Mouse (Mus musculus): ENCODE measurements around the gene Smim12. TPM values are rescaled to one million over a fixed set of nuclear protein-coding genes. Genes with fewer than 3 reads are reported as not detected.

Smim12 gene
- polyA plus RNA-seq, 1 experiment = 60.3 TPM

DNA sequence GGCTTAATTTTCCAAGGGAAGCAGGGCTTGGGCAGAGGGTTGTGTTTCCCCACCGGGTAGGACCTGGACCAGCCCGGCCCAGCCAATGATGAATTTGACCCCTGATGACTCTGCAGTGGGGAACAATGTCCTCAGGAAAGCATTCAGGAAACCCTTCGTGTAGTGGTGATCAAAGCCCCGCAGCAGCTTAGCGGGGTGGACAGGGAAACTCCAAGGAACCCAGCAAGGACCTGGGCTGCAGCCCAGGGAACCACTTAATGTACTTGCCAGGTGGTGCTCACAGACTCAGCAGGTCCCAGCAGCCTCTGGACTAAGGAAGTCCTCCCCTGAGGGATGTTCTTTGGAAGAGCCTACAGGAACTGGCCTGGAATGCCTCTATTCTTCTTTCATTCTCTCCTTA lies 13.2 kb downstream of the Smim12 start:
- no peak for TF ChIP-seq FLI1 (IDR thresholded peaks at IDR 0.05; ENCODE audit: low read length)
- no peak for TF ChIP-seq GATA1 (IDR thresholded peaks at IDR 0.05; ENCODE audit: borderline replicate concordance, low read length)
- H3K4me1 ChIP-seq = peaks cover 61% of the 10 kb centered on the region
- no peaks in the 10 kb centered on the region for H3K36me3 ChIP-seq (replicated peaks; ENCODE audit: low read length)
- no peak overlapping the region for H3K4me3 ChIP-seq (replicated peaks)
- H3K9me3 ChIP-seq = peaks cover 11% of the 10 kb centered on the region
- H3K27me3 ChIP-seq (replicated peaks) = peaks cover 48% of the 10 kb centered on the region

DNA sequence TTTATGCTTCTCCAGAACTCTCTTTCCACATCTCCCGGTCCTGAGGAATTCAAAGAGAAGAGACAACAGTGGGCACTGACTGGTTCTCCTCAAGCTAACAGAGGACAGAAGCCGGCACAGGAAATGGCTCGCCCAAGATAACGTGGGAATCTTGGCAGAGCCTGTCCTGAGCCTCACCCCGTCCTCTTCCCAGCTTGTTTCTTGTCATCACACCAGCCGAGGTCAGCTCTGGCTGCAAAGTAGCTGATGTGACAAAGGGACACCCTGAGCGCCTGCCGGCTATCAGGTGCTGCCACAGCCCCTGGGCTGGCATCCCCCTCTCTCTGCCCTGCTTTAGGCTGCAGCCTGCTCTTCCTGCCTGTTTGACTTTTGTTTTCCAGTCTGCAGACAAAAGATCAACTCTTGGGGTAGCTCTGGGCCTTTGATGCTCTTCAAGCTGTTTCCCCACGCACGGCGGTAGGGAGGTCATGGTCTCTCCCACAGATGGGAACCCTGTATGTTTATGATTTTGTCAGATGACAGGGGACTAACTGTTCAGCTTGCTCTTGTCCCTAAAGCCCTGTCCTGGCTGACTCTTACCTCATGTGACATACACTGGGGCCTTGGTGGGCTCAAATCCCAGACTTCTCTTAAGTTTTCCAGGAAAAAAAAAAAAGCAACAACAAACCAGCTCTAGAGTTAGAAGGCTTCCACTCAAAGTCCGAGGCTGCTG lies 14.8 kb downstream of the Smim12 start:
- H3K4me1 ChIP-seq = peaks cover 69% of the 10 kb centered on the region
- no peaks in the 10 kb centered on the region for H3K36me3 ChIP-seq (replicated peaks; ENCODE audit: low read length)
- H3K9me3 ChIP-seq = peaks cover 11% of the 10 kb centered on the region
- peak overlapping the region; percentile 79 for H3K4me3 ChIP-seq (replicated peaks)
- TF ChIP-seq FLI1 (IDR thresholded peaks at IDR 0.05; ENCODE audit: low read length) = no peak
- no peak; the same call in 2 of the 3 replicates for TF ChIP-seq GATA1 (IDR thresholded peaks at IDR 0.05; ENCODE audit: borderline replicate concordance, low read length)
- peaks cover 45% of the 10 kb centered on the region for H3K27me3 ChIP-seq (replicated peaks)

DNA sequence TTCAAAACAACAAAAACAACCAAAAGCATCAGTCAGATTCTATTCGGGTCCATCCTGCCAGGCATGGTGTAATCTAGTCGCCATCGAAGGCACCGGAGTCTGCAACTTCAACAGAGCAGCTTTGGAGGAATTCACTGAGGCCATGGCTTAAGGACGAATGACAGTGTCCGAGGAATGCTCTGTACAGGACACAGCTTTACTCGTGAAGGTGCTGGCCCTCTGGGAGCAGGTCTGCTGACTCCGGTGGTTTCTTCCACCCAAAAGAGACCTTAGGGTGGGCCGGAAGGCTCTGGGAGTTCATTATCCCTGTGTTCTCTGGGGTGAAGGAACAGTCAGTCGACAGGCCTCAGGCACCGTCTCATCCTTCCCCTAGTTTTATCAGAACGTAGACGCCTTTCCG lies 18.0 kb downstream of the Smim12 start:
- H3K9me3 ChIP-seq = peaks cover 6% of the 10 kb centered on the region; the same call in 1 of the 2 replicates
- no peaks in the 10 kb centered on the region for H3K36me3 ChIP-seq (replicated peaks; ENCODE audit: low read length)
- no peak for TF ChIP-seq GATA1 (IDR thresholded peaks at IDR 0.05; ENCODE audit: borderline replicate concordance, low read length)
- peaks cover 34% of the 10 kb centered on the region for H3K27me3 ChIP-seq (replicated peaks)
- H3K4me3 ChIP-seq (replicated peaks) = no peak overlapping the region
- H3K4me1 ChIP-seq = peaks cover 72% of the 10 kb centered on the region

DNA sequence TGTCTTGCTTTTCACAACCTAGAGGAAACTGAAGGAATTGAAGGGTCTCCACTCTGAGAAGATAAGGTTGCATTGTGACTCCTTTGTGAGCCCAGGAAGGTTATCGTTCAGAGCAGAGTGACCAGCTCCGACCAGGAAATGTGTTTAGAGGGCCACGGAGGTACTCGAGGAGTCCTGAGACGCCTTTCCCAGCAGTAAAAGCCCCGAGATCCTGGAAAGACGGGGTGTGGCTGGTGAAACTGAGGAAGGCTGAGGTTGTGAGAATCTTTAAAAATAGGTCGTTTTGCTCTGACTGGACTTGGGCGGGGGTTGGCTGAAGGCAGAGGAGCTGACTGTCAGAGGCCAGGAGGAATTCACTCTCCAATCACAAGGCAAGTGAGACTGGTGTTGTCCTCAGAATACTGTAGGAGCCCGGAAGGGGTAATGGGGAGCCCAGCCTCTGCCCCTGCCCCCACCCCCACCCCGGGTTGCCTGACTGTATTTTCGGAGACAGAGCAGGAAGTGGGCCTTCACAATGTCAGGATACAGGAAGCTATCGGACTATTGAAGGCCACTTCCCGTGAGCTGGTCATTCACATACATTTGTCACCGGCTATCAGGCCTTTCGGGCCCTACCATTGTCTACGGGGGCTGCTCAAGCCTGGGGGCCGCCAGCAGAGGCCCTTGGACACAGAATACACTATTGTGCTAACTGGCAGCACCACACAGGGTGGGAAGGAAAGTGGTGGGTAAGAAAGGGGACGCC lies 20.0 kb downstream of the Smim12 start:
- H3K9me3 ChIP-seq = peaks cover 6% of the 10 kb centered on the region; the same call in 1 of the 2 replicates
- peak overlapping the region; percentile 79 for H3K4me3 ChIP-seq (replicated peaks)
- TF ChIP-seq FLI1 (IDR thresholded peaks at IDR 0.05; ENCODE audit: low read length) (no peak), GATA1 (IDR thresholded peaks at IDR 0.05; ENCODE audit: borderline replicate concordance, low read length) (no peak)
- peaks cover 32% of the 10 kb centered on the region for H3K27me3 ChIP-seq (replicated peaks)
- no peaks in the 10 kb centered on the region for H3K36me3 ChIP-seq (replicated peaks; ENCODE audit: low read length)
- peaks cover 53% of the 10 kb centered on the region for H3K4me1 ChIP-seq

DNA sequence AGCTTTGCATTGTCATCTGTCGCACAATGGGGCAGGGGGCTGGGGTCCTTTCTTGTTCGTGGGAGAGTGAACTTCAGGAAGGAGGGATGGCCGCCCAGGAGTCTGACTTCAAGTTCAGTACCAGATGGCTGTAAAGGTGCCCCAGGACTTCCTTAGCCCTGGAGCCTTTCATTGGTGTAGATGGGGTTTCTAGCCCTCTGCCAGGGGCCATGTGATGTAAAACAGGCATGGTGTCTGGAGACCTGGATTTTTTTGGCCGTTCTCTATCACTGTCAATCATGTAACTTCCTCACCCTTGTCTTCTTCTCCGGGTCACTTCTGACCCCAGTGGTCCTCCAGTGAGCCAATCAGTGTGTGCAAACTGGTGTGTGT lies 20.6 kb downstream of the Smim12 start:
- H3K9me3 ChIP-seq = peaks cover 6% of the 10 kb centered on the region; the same call in 1 of the 2 replicates
- H3K4me1 ChIP-seq = peaks cover 48% of the 10 kb centered on the region
- TF ChIP-seq GATA1 (IDR thresholded peaks at IDR 0.05; ENCODE audit: borderline replicate concordance, low read length) (no peak), FLI1 (IDR thresholded peaks at IDR 0.05; ENCODE audit: low read length) (no peak)
- H3K27me3 ChIP-seq (replicated peaks) = peaks cover 32% of the 10 kb centered on the region
- H3K4me3 ChIP-seq (replicated peaks) = peak overlapping the region; percentile 79
- H3K36me3 ChIP-seq (replicated peaks; ENCODE audit: low read length) = no peaks in the 10 kb centered on the region

DNA sequence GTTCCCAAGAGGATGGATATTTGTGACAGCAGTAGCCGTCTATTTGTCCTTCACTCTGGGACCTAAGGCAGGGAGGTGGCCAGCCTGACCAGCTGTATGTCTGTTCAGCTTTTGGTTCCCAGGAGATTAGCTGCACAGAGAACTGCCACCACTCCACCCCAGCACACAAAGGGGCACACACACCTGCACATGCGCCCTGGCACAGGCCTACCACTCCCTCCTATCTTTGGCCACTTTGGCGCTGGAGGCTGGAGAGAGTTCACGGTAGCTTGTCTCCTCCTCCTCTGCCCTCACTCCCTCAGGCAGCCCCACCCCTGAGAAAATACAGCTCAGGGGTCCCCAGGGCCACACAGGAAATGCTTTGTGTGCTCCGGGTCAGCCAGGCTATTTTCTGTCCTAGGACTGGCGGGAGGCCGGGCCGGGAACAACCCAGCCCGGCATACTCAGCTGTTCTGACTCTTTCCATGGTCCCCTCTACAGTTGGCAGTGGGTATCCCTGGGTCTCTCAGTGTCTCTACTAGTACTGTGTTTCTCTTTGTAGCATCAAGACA lies 34.9 kb downstream of the Smim12 start:
- H3K27me3 ChIP-seq (replicated peaks) = peaks cover 33% of the 10 kb centered on the region
- no peaks in the 10 kb centered on the region for H3K36me3 ChIP-seq (replicated peaks; ENCODE audit: low read length)
- no peak overlapping the region for H3K4me3 ChIP-seq (replicated peaks)
- H3K9me3 ChIP-seq = no peaks in the 10 kb centered on the region
- peaks cover 14% of the 10 kb centered on the region for H3K4me1 ChIP-seq
- TF ChIP-seq FLI1 (IDR thresholded peaks at IDR 0.05; ENCODE audit: low read length) (no peak), GATA1 (IDR thresholded peaks at IDR 0.05; ENCODE audit: borderline replicate concordance, low read length) (no peak)

DNA sequence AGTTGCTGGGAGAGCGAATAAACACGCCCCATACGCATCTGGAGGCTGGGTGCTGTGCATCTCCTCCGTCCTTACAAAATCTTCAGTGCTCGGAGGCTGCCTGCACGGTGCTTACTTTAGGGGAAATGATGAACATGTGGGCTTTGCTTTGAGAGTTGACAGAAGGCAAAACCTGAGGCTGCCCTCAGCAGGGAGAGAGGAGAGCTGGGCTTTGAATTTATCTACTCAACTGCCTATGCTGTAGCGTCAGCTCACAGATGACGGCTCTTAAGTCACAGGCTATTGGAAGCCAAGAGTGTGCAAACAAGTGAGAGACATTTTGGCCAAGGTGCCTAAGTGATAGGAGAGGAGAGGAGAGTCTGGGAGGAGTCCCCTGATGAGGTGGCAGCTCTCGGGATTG lies 35.7 kb downstream of the Smim12 start:
- no peak for TF ChIP-seq FLI1 (IDR thresholded peaks at IDR 0.05; ENCODE audit: low read length)
- no peak for TF ChIP-seq GATA1 (IDR thresholded peaks at IDR 0.05; ENCODE audit: borderline replicate concordance, low read length)
- H3K27me3 ChIP-seq (replicated peaks) = peaks cover 33% of the 10 kb centered on the region
- H3K4me1 ChIP-seq = peaks cover 14% of the 10 kb centered on the region
- H3K36me3 ChIP-seq (replicated peaks; ENCODE audit: low read length) = no peaks in the 10 kb centered on the region
- no peaks in the 10 kb centered on the region for H3K9me3 ChIP-seq
- no peak overlapping the region for H3K4me3 ChIP-seq (replicated peaks)

DNA sequence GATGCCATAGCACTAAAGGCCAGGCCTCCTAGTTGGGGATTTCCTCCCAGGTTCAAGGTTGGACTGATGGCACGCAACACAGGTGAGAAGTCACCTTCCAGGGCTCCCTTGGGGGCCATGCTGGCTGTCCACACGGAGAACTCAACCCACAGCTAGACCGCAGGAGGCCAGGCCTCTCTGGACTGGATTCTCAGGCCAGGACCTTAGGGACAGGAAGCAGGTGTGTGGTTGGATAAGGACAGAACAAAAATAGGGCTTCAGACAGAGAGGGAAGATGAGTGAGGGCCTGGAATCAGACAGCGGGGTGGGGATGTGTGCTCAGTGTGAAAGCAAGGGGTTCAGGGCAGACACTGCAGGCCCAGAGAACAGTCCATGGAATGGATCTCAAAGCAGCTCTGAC lies 43.3 kb downstream of the Smim12 start:
- Histone ChIP-seq H3K4me1 (peaks cover 36% of the 10 kb centered on the region), H3K27me3 (replicated peaks) (peaks cover 14% of the 10 kb centered on the region), H3K4me3 (replicated peaks) (no peak overlapping the region), H3K36me3 (replicated peaks; ENCODE audit: low read length) (no peaks in the 10 kb centered on the region), H3K9me3 (peaks cover 20% of the 10 kb centered on the region)
- TF ChIP-seq GATA1 (IDR thresholded peaks at IDR 0.05; ENCODE audit: borderline replicate concordance, low read length) (no peak), FLI1 (IDR thresholded peaks at IDR 0.05; ENCODE audit: low read length) (no peak)

DNA sequence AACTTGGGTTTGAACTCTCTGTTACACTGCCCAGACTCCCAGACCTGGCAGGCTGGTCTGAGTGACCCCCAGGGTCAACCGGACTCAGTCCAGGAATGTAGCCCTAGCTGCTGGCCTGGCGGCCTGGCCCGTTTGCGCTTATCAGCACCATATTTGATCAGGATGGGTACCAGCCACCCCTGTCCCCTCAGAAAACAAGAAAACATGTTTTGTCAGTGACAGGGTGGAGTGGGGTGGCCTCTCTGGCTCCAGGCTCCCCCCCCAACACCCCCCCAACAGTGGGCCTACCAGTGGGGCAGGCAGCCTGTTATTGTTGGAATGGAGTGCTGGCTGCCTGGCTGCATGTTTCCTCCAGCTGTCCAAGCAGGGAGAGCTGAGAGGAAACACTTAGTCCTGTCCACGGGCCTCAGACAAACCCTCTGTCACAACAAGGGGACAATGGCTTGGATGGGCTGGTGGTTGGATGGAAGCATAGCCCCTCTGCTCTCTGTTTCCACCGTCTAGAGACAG lies 45.5 kb downstream of the Smim12 start:
- H3K36me3 ChIP-seq (replicated peaks; ENCODE audit: low read length) = no peaks in the 10 kb centered on the region
- H3K4me1 ChIP-seq = peaks cover 39% of the 10 kb centered on the region
- peak overlapping the region; percentile 14 for H3K4me3 ChIP-seq (replicated peaks)
- H3K27me3 ChIP-seq (replicated peaks) = peaks cover 16% of the 10 kb centered on the region
- TF ChIP-seq FLI1 (IDR thresholded peaks at IDR 0.05; ENCODE audit: low read length) (no peak), GATA1 (IDR thresholded peaks at IDR 0.05; ENCODE audit: borderline replicate concordance, low read length) (no peak)
- H3K9me3 ChIP-seq = peaks cover 20% of the 10 kb centered on the region

DNA sequence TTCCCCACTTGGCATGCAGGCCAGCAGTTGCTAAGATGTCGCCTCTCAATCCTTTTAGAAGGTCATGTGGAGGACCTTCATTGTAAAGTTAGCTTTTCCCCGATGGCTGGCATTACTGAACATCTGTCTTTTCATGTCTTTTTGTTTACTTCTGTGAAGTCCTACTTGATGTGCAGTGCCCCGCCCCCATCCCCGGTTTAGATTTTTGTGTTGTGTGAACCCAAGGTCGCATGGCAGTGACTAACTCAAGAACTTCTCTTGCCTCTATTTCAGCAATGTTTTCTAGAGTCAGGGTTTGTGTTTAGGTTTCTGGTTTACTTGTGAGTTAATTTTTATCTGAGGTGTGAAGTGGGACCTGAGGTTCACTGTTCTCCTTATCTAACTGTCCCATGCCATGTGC lies 49.0 kb downstream of the Smim12 start:
- TF ChIP-seq GATA1 (IDR thresholded peaks at IDR 0.05; ENCODE audit: borderline replicate concordance, low read length) = no peak
- no peak for TF ChIP-seq FLI1 (IDR thresholded peaks at IDR 0.05; ENCODE audit: low read length)
- peaks cover 26% of the 10 kb centered on the region for H3K27me3 ChIP-seq (replicated peaks)
- no peaks in the 10 kb centered on the region for H3K36me3 ChIP-seq (replicated peaks; ENCODE audit: low read length)

More for the DNA sequence above, 49.0 kb downstream of the Smim12 start:
- Histone ChIP-seq H3K4me1 (peaks cover 19% of the 10 kb centered on the region), H3K9me3 (peaks cover 20% of the 10 kb centered on the region), H3K4me3 (replicated peaks) (no peak overlapping the region)

Other genes with a start within 250 kb of the Smim12 start
- gene Sfpq, start 222.5 kb upstream of the Smim12 start, polyA plus RNA-seq (2012; ENCODE audit: insufficient read depth, low replicate concordance) = 139 and 380 TPM in 2 replicates
- 0.77 TPM in 1 of 2 replicates, not detected in the other for gene Zmym1, start 182.6 kb upstream of the Smim12 start, polyA plus RNA-seq (2012; ENCODE audit: insufficient read depth, low replicate concordance)
- gene Zmym6, start 166.4 kb upstream of the Smim12 start, polyA plus RNA-seq (2012; ENCODE audit: insufficient read depth, low replicate concordance) = 0.09 and 0.84 TPM in 2 replicates
- 2.2 TPM in 1 of 2 replicates, not detected in the other for gene Tmem35b, start 120.1 kb upstream of the Smim12 start, polyA plus RNA-seq (2012; ENCODE audit: insufficient read depth, low replicate concordance)
- gene Dlgap3, start 74.6 kb upstream of the Smim12 start, polyA plus RNA-seq (2012; ENCODE audit: insufficient read depth, low replicate concordance) = 0.07 and 2.0 TPM in 2 replicates
- 0.72 and 5.4 TPM in 2 replicates for gene Gja4, start 70.3 kb downstream of the Smim12 start, polyA plus RNA-seq (2012; ENCODE audit: insufficient read depth, low replicate concordance)
- not detected in 2 replicates for gene Gjb3, start 87.1 kb downstream of the Smim12 start, polyA plus RNA-seq (2012; ENCODE audit: insufficient read depth, low replicate concordance)
- gene Gjb4, start 110.3 kb downstream of the Smim12 start, polyA plus RNA-seq (2012; ENCODE audit: insufficient read depth, low replicate concordance) = not detected in 2 replicates
- gene Gjb5, start 114.4 kb downstream of the Smim12 start, polyA plus RNA-seq (2012; ENCODE audit: insufficient read depth, low replicate concordance) = not detected in 2 replicates

All from megakaryocyte, embryonic 14.5 days (primary cell).